Mouse (Mus musculus) lung, postnatal 25 days (tissue): Measurements from ENCODE around the gene Hmgcs1.
"Not testable (repeated sequence)": the region's sequence is repeated elsewhere in the genome, so short reads cannot be mapped to it uniquely, and the experiment has no call there.

Source experiments
- DNase-seq: peaks from one replicate; pipeline ENCODE4 v3.0.0; 2022; ENCODE audit warnings: low spot score

Gene Hmgcs1

DNA sequence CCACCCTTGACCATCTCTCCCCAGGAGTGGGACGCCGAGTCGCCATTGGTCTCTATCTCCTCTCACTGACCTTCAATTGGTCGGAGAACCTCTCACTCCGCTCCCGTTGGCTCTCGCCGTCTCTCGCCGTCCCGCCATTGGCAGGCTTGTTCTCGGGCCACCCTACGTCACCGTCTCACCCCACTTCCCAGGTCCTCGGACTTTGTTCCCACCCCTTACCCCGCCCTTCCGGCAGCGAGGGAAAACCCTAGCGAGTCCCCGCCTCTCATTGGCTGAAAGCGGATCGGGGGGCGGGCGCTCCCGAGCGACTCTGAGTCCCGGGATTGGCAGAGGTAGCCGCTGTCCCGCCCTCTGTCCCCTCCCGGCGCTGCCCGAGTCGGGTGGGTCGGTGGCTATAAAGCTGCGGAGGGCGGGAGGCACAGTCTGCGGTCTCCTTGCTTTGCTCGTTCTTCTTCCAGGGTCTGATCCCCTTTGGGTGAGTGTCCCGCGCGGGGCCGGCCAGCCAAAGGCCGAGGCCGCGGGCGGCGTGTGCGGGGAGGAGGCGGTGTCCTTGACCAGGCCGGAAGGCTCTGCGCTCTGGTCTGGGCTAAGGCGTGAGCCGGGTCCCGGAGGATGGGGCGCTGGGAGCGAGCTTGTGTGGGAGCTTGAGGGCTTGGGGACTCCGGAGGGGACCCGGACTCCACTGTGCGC lies at the start of gene Hmgcs1:
Hmgcs1 (plus strand) TSS at position 341 of the 690 bp plus-strand sequence.
- peak; percentile 100 for DNase-seq

DNA sequence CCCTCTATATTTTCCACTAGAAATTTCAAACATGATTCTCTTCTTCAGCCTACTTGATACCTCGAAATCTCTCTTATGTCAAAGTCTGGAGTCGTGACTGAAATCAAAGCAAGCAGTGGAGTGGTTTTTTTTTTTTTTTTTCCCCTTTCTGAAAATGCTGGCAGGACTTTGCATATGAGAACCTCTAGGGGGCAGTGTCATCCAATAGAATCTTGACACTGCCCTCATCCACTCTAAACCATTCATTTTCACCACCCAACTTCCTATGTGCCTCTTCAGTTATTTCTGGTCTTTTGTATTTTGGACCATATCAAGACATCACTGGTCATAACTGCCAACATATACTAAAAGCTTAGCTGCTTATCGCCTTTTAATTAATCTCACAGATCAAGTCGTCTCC lies 49.7 kb upstream of the Hmgcs1 start:
- DNase-seq: peak; percentile 18

DNA sequence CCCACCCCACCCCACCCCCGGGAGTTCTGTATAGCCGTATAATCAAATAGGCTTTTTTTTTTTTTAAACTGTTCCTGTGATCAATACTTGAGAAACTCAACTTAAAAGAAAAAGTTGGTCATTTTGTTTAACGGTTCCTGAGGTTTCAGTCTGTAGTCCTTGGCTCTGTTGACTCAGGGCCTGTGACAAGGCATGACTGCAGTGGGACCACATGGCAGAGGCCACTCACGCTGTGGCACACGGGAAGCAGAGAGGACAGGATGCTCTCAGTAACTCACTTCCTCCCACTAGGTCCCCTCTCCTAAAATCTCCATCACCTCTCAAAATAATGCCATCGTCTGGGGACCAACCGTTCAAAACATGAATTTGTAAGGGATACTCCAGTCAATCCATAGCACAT lies 49.0 kb upstream of the Hmgcs1 start:
- no peak for DNase-seq

DNA sequence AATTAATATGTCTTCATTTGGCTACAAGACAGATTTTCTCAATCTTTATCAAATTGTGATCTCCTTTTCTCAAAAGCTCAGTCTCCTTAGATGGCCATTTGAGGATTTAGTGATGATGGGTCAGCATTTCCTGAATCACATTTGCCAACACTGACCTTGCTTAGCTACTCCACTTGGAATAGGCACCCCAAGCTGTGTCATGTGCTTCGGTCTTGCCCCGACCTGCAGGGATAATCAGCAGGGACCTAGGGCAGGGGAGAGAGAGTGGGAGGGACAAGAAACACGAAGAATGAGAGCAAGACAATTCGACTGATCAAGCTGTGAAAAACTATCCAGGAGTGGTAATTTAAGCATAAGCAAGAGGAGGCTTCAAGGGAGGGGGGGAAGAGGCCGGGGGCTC lies 45.4 kb upstream of the Hmgcs1 start:
- DNase-seq: no peak

DNA sequence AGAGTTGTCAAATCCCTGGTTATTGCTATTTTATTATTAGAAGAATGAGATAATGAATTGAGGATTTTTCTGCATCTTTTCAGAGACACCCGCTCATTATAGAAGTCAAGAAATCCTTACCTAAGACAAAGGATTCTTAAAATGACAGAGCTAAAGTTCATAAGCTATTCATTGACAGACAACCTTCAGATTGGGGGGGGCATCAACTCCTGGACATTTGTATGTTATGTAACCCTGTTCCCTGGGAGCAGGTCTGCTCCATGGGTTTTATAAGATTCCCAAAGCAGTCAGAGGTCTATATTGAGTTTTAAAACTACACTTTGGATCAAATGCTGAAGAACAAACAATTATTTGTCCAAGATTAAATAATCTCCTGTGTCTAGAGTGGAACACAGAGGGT lies 43.7 kb upstream of the Hmgcs1 start:
- no peak for DNase-seq

DNA sequence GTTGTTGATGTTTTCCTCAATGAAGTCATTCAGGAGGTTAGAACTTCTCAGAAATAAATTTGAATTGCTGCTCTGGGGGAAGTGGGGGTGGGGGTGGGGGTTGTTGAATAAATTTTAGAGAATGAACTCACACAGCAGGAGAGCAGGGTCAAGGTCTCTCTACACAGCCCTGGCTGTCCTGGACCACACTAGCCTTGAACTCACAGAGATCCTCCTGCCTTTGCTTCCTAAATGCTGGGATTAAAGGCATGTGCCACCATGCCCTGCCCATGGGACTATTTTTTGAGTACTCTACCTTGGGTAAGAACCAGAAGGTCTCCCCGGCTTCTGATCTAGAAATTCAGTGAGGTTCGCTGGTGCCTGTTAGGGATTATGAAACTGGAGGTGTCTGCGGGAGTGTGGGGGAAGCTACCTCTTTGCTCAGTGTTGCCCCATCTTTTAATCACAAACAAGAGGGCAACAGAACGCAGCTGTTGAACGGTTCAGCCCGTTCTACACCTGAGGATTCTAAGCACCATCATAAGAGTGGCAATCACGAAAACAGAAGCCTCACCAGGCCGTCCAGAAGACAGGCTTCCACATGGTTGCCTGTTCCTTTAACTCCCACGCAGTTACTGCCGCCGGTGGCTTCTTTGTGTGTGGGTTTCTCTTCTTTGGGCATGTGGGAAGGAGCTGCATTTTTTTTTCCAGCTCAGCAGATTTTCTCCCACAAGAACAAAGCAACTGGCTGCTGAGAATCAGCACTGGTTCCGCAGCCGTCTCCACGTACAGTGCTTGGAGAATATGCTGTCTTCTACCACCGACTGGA lies 41.1 kb upstream of the Hmgcs1 start:
- DNase-seq: no peak

GRCm38 (mm10) chr13:119649699-119650046 lies 40.5 kb upstream of the Hmgcs1 start:
- DNase-seq: no peak

GRCm38 (mm10) chr13:119654734-119655133 lies 35.4 kb upstream of the Hmgcs1 start:
- no peak for DNase-seq

DNA sequence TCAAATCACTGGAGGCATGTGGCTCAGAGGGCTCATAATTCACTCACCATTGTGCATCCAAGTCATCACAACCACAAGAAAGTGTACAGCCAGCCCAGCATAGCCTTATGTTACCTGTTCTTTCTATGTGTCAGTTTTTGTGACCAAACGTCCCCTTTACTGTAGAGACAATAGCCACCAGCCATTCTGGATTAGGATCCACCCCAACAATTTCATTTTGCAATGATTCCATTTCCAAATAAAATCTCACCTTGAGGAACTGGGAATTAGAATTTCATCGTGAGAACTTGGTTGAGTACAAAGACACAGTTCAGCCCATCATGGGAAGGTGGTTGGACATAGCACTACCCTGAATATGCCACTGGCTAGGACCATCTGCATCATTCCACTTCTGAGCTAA lies 33.9 kb upstream of the Hmgcs1 start:
- no peak for DNase-seq

GRCm38 (mm10) chr13:119656846-119657416 lies 33.2 kb upstream of the Hmgcs1 start:
- no peak for DNase-seq

GRCm38 (mm10) chr13:119661420-119661819 lies 28.8 kb upstream of the Hmgcs1 start:
- DNase-seq: not testable (repeated sequence)

DNA sequence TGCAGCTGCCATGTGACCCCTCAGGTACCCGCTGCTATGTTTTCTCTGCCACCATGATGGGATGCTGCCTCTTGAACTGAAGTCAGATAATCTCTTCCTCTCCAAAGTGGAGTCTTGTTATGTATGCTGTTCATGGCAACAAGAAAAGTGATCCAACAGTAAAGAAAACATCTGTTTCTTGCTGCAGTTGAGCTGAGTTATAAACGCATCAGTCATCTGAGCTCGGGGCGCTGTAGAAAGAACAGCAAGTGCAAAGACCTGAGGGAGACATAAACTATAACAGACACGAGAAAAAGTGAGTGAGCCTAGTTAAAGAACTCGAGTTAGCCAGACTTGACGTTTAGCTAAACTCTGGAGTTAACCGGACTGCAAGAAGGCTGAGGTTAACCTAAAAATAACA lies 11.4 kb upstream of the Hmgcs1 start:
- no peak for DNase-seq

- DNase-seq: no peak
These were observed 10.5 kb upstream of the Hmgcs1 start for GRCm38 (mm10) chr13:119679721-119680120.

DNA sequence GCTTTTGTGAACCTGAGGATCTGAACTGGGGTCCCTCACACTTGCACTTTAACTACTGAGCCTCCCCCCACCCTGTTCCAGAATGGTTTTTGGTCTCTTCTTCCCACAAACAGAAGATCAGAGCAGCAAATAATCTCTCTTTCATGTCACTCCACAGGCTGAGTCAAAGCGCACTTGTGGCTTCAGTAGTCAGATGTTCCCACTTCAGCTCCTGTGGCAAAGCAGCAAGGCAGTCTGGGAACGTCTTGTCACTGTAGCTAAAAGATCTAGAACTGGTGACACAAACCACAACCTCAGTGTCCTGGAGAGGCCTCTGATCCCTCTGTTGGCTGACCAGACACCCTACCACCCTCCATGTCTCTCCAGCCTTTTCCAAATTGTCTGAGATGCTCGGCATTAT lies 9.0 kb upstream of the Hmgcs1 start:
- DNase-seq: no peak

DNA sequence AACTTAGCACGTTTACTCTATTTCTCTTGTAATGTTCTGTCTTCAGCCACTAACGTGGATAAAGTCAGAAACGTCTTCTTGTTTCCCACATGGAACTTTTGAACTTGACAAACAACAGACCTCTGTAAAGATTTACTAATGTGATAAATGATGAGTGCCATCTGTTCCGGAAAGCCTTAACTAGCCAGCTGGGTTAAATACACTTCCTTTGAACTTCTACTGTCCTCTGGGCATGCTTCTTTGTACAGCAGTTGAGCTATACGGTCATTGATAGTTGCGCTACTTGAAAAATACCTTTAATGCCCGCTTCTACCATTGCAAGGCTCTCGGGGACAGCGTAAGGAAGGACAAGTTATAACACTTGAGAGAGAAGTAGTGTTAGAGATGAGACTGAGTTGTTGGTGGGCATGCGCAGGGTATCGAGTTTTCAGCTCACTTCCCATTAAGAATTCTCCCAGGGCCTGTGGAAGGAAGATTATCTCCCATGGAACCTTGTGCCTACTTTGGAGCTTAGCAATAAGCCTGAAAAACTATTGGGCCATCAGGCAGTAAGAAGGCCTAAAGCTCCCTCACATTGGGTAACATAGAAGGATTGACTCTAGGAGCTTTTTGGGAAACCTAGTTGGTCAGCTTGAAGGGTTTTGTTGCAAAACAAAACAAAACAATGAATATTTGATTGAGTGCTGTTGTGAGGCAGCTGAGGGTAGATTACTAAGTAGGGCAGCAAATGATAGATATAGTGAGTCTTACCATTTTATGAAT lies 5.6 kb upstream of the Hmgcs1 start:
- peak; percentile 32 for DNase-seq

DNA sequence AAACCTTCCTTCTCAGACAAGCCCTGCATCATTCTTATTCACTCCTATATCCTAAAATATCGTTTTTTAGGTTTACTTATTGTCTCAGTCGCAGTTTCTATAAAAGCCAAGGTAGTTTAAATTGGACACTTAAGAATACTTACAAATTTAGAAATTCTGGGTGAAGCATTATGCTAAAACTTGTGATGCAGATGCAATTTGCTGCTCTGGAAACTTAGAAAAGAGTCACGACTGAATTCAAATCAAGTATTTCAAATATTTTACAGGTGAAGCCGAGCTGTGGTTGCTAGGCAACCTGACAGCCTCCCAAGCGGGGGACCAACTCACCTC lies 505 bp upstream of the Hmgcs1 start:
- DNase-seq: no peak

DNA sequence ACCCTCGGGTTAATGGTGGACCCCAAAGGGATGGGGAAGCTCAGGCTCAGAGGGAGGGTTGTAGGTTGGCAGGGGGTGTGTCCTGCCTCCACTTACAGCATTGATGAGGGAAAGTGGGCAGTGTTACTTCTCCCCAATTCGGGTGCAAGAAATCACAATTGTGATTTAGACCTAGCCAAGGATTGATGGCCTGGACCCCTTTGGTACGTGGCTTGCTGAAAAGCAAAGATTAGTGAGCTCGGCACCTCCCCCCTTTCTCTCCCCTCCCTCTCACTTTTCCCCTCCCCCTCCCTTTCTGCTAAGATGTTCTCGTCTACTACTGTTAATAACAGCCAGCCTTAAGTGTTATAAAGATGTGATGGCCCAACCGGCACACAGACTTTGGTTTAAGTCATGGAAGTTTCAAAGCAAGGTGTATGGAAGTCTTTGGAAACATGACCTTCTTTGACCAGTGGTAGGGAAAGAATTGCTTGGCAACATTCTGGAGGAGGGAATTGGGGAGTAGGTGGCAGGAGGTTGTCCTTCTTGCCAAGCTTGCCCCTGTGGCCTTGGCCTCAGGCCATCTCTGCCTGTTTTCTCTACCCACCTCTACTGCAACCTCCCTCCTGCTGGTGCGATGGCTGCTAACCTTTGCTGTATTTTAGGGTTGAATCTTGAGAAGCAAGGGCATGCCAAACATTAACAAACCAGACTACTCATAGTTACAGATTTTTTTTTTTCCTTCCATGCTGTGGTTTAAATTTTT lies 869 bp downstream of the Hmgcs1 start:
- DNase-seq: no peak

DNA sequence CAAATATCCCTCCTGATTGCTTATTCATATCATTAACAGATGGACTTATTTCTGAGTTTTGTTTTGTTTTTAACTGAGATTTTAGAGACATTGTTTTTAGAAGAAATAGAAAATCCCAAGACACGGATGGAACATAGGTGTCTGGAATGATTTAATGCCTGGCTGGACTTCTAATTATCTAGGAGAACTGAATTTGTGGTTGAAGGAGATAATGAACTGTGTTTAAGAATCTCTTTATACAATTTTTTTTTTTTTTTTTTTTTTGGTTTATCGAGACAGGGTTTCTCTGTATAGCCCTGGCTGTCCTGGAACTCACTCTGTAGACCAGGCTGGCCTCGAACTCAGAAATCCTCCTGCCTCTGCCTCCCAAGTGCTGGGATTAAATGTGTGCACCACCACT lies 1.8 kb downstream of the Hmgcs1 start:
- DNase-seq: not testable (repeated sequence)

GRCm38 (mm10) chr13:119695676-119696075 lies 5.5 kb downstream of the Hmgcs1 start:
- DNase-seq: no peak

GRCm38 (mm10) chr13:119696496-119696895 lies 6.3 kb downstream of the Hmgcs1 start:
- no peak for DNase-seq

GRCm38 (mm10) chr13:119698436-119698835 lies 8.3 kb downstream of the Hmgcs1 start:
- no peak for DNase-seq

DNA sequence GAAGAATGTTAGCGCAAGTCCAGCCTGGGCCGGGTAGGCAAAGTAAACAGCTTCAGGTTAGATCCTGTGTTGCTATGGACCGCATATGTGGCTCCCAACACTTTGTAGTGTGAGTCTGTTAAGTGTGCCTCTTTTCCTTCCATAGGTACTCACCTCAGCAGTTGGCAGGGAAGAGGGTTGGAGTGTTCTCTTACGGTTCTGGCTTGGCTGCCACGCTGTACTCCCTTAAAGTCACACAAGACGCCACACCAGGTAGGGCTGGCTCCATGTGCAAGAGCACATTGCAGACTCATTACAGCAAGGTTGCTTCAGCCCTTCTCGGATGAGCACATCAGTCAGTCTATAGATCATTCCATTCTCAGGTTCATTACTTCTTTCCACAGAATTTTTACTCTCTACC lies 14.1 kb downstream of the Hmgcs1 start:
- no peak for DNase-seq
